In the genomic region with DNA sequence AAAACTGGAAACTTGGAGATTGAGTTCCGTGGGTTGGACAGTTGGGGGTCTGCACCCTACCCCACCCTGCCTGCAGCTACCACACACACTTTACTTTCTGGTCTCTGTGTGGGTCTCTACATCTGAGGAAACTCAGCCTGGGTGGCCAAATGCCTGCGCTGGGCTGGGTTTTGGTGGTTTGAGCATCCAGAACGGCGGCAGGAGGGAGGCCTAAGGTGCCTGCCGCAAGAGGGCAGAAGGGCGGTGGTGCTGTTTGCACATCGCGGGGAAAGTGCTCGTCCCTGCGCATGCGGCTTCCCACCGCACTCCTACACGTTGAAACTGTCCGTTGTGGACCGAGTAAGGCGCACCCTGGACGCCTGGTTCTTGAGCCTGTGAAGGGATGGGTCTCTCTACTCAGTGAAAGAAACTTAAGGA, we compare ENCODE assay signal across 8 mouse cellular contexts. TPM values are rescaled to one million over a fixed set of nuclear protein-coding genes. Genes with fewer than 3 reads are reported as not detected.
DNase-seq lines count a peak whose midpoint lies in the region; ATAC-seq lines count a peak whose summit lies in the region.

No protein-coding gene starts in this region.

- H3K27me3 ChIP-seq in intestine, embryonic 16.5 days (replicated peaks; ENCODE audit: control insufficient read depth, insufficient read depth, low read length) = no peaks in the 10 kb centered on the region
- peaks cover 29% of the 10 kb centered on the region; the same call in 1 of the 2 replicates for H3K27me3 ChIP-seq in midbrain, embryonic 10.5 days (ENCODE audit: low read depth, poor library complexity, severe bottlenecking)

- H3K4me2 ChIP-seq in intestine, embryonic 16.5 days (ENCODE audit: low read depth, low read length) = peak overlapping the region; percentile 74

- peak overlapping the region; percentile 57; the same call in 1 of the 2 replicates for H3K27ac ChIP-seq in intestine, embryonic 16.5 days (ENCODE audit: low read length)
- peak overlapping the region; percentile 83 for H3K27ac ChIP-seq in midbrain, embryonic 10.5 days (replicated peaks)

- WGBS in intestine, embryonic 16.5 days = 0% methylated on average over 17 of the region's 17 CpGs
- under 1% methylated on average over 17 of the region's 17 CpGs for WGBS in midbrain, embryonic 10.5 days

- H3K4me1 ChIP-seq in intestine, embryonic 16.5 days (ENCODE audit: control insufficient read depth, insufficient read depth, low read length) = peaks cover 13% of the 10 kb centered on the region
- peaks cover 35% of the 10 kb centered on the region for H3K4me1 ChIP-seq in midbrain, embryonic 10.5 days

- H3K4me3 ChIP-seq in intestine, embryonic 16.5 days (ENCODE audit: low read length) = peak overlapping the region; percentile 45
- peak overlapping the region; percentile 60 for H3K4me3 ChIP-seq in midbrain, embryonic 10.5 days

- peak; percentile 73 for ATAC-seq in intestine, embryonic 16.5 days
- no peak for ATAC-seq in activated CD4-positive, CD25-positive, alpha-beta regulatory T cell, adult 4 months

- H3K9ac ChIP-seq in intestine, embryonic 16.5 days (ENCODE audit: low read depth, low read length) = peak overlapping the region; percentile 55; the same call in 1 of the 2 replicates

- intact Hi-C loops in gastrocnemius, postnatal 36 days (cut with DNase I) = loop anchor here (5.0 kb wide), 1 partner anchor 103 kb away; no protein-coding TSS in a partner anchor
- intact Hi-C loops in left cerebral cortex, postnatal 14 days (cut with DNase I) = no loop called here

- H3K36me3 ChIP-seq in intestine, embryonic 16.5 days (ENCODE audit: control insufficient read depth, insufficient read depth, low read length) = no peaks in the 10 kb centered on the region
- H3K36me3 ChIP-seq in midbrain, embryonic 10.5 days = no peaks in the 10 kb centered on the region

- H3K9me3 ChIP-seq in intestine, embryonic 16.5 days (ENCODE audit: control insufficient read depth, low read length) = no peaks in the 10 kb centered on the region
- no peaks in the 10 kb centered on the region for H3K9me3 ChIP-seq in midbrain, embryonic 10.5 days (replicated peaks)

- peak; percentile 77 to 92 for DNase-seq in adrenal gland, adult (ENCODE audit: inconsistent age in 2 of 2, low spot score in 1 of 2)
- peak; percentile 91 for DNase-seq in embryo, embryonic 10 days (ENCODE audit: low spot score)
- peak; percentile 86 to 93 for DNase-seq in gastrocnemius, postnatal 36 days
- peak; percentile 82 to 83 for DNase-seq in left cerebral cortex, postnatal 14 days (ENCODE audit: low spot score in 2 of 2)
- DNase-seq in midbrain, embryonic 10.5 days (ENCODE audit: low spot score) = peak; percentile 81
- peak; percentile 74 for DNase-seq in skeletal muscle tissue, adult 2 months (ENCODE audit: low read depth, low spot score)

RNA-seq across cellular contexts. Expression of a gene that starts 32.8 kb away (rescaled TPM):
- 1 to 10 TPM; 4.4 to 5.5 TPM for total RNA-seq in gastrocnemius, postnatal 36 days (2021)
- 7.2 and 8.6 TPM in 2 replicates for polyA plus RNA-seq in intestine, embryonic 16.5 days (2015; fragmentation: Nextera tagmentation; extraction: Ambion mirVana)
- 1 to 10 TPM; 6.7 to 9.2 TPM for total RNA-seq in left cerebral cortex, postnatal 14 days (2021)
- 8.2 and 8.6 TPM in 2 replicates for polyA plus RNA-seq in midbrain, embryonic 10.5 days (2016; fragmentation: Nextera tagmentation; extraction: Ambion mirVana)
- 100 to 1,000 TPM; 171 to 177 TPM for polyA plus RNA-seq in activated CD4-positive, CD25-positive, alpha-beta regulatory T cell, adult 4 months (2017; shearing (Covaris generic))

RNA-seq across cellular contexts. Expression of a gene that starts 40.8 kb away (rescaled TPM):
- 10 to 100 TPM; 13.9 to 20.4 TPM for total RNA-seq in gastrocnemius, postnatal 36 days (2021)
- polyA plus RNA-seq in intestine, embryonic 16.5 days (2015; fragmentation: Nextera tagmentation; extraction: Ambion mirVana) = 13.9 and 15.6 TPM in 2 replicates
- 100 to 1,000 TPM; 115 TPM for total RNA-seq in left cerebral cortex, postnatal 14 days (2021)
- polyA plus RNA-seq in midbrain, embryonic 10.5 days (2016; fragmentation: Nextera tagmentation; extraction: Ambion mirVana) = 23.9 and 28.4 TPM in 2 replicates
- polyA plus RNA-seq in activated CD4-positive, CD25-positive, alpha-beta regulatory T cell, adult 4 months (2017; shearing (Covaris generic)) = under 1 TPM; 0.33 to 0.40 TPM

Comparison
In these comparisons a context has a peak if more than half of its experiments do, and no peak if none do; other contexts are left out.
1. RNA of a gene that starts 32.8 kb away (polyA plus RNA-seq): 171 to 177 TPM in activated CD4-positive, CD25-positive, alpha-beta regulatory T cell, adult 4 months; 7.2 to 8.6 TPM in intestine, embryonic 16.5 days and 8.2 to 8.6 TPM in midbrain, embryonic 10.5 days; every median in the first group is over 10 times any median in the second.
2. RNA of a gene that starts 40.8 kb away (polyA plus RNA-seq): 23.9 to 28.4 TPM in midbrain, embryonic 10.5 days and 13.9 to 15.6 TPM in intestine, embryonic 16.5 days; 0.33 to 0.40 TPM in activated CD4-positive, CD25-positive, alpha-beta regulatory T cell, adult 4 months; every median in the first group is over 10 times any median in the second.
3. Peak in every context shown above with its lines, with median percentiles within 50 percentile points of each other: DNase-seq.